Mouse (Mus musculus): ENCODE results near the gene Cd63. TPM values are rescaled to one million over a fixed set of nuclear protein-coding genes. Genes with fewer than 3 reads are reported as not detected.
A peak's percentile ranks its signal among the peaks of the same experiment; 100 is the strongest.

The Cd63 gene
- total RNA-seq, 2 experiments from 2014 or later, result 101 to 160 TPM

- DNase-seq (ENCODE audit: low spot score), result no peak
Measured at GRCm38 (mm10) chr10:128923935-128924334, 23.1 kb downstream of the Cd63 start, which contains the start of gene Bloc1s1. Bloc1s1 (minus strand) TSS chr10:128924035.

GRCm38 (mm10) chr10:128928356-128928755 is 27.6 kb downstream of the Cd63 start:
- no peak for DNase-seq (ENCODE audit: low spot score)

GRCm38 (mm10) chr10:128929638-128930378 is 29.0 kb downstream of the Cd63 start:
- DNase-seq (ENCODE audit: low spot score), result no peak

DNA sequence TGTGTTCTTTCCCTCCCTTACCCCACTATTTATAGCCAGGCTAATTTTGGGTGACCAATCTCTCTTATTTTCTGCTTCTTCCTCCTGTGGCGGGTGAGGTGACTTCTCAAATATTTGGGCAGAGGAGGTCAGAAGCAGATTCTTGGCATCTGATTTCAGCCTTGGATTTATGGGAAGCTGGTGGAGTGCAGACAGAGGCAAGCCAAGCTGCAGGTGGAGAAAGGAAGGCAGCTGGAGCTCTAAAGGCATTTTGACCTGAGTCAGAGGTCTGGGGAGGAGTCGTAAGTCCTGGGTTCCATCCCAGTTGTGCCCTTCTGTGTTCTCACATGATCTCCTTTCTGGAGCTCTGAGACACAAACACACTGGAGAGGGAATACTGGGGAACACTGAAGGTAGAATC is 30.7 kb downstream of the Cd63 start:
- DNase-seq (ENCODE audit: low spot score), result peak; percentile 83

GRCm38 (mm10) chr10:128933574-128933973 is 32.8 kb downstream of the Cd63 start, which contains the start of gene Itga7:
Itga7 (plus strand) TSS chr10:128933818.
- peak; percentile 38 for DNase-seq (ENCODE audit: low spot score)

- DNase-seq (ENCODE audit: low spot score), result no peak
Measured at GRCm38 (mm10) chr10:128933976-128934721, 33.4 kb downstream of the Cd63 start.

GRCm38 (mm10) chr10:128934997-128935787 is 34.4 kb downstream of the Cd63 start:
- peak; percentile 27 for DNase-seq (ENCODE audit: low spot score)

GRCm38 (mm10) chr10:128935826-128936440 is 35.1 kb downstream of the Cd63 start:
- DNase-seq (ENCODE audit: low spot score), result peak; percentile 59

DNA sequence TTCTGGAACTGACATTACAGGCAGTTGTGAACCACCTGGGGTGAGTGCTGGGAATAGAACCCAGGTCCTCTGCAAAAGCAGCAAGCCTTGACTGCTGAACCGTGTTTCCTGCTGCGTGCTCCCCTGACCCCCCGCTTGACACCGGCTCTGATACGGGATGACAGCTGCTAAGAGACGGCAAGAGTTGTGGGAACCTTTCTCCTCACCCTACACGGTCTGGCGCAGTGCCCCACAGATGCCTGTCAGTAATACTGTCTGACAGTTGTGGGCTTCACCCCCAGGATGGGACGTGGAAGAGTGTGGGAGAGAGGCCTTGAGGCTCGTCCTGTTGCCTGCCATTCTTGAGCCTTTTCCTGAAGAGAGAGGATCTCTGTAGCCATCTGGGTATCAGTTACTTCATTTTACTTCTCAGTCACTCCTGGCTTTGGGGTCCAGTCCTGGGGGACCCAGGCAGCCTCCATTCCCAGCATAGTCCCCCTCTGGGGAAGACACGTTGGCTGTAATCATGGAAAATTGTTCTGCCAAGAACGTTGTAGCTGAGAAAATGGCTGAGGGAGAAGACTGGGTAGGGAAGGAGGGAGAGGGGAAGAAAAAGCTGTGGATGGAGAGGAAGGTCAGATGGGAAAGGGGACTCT is 37.1 kb downstream of the Cd63 start:
- DNase-seq (ENCODE audit: low spot score), result no peak

- peak; percentile 94 for DNase-seq (ENCODE audit: low spot score)
Measured at GRCm38 (mm10) chr10:128938457-128938856, 37.7 kb downstream of the Cd63 start.

DNA sequence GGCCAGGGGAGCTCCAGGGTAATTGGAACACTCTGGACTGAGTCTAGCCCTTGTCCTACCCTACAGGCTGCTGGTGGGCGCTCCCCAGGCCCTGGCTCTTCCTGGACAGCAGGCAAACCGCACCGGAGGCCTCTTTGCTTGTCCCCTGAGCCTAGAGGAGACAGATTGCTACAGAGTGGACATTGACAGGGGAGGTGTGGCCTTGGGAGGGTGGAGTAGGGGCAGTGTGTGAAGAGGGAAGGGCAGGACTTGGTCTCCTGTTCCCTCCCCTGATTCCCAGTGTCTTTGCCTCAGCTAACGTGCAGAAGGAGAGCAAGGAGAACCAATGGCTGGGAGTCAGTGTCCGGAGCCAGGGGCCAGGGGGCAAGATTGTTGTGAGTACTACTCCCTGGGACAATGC is 38.2 kb downstream of the Cd63 start:
- DNase-seq (ENCODE audit: low spot score), result no peak

- no peak for DNase-seq (ENCODE audit: low spot score)
Measured at GRCm38 (mm10) chr10:128940475-128941061, 39.8 kb downstream of the Cd63 start.

- peak; percentile 79 for DNase-seq (ENCODE audit: low spot score)
Measured at GRCm38 (mm10) chr10:128945675-128946074, 44.9 kb downstream of the Cd63 start.

DNA sequence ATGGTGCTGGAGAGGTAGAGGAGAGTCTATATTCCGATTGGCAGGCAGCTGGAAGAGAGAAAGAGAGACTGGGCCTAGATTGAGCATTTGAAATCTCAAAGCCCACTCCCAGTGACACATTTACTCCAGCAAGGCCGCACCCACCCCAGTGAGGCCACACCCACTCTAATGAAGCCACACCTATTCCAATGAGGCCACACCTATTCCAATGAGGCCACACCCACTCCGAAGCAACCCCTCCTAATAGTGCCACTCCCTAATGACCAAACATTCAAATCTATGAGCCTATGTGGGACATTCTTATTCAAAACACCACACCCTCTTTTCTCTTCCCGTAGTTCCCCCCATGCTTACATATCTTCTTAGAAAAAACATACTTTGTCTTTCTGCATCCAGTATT is 46.7 kb downstream of the Cd63 start:
- no peak for DNase-seq (ENCODE audit: low spot score)

DNA sequence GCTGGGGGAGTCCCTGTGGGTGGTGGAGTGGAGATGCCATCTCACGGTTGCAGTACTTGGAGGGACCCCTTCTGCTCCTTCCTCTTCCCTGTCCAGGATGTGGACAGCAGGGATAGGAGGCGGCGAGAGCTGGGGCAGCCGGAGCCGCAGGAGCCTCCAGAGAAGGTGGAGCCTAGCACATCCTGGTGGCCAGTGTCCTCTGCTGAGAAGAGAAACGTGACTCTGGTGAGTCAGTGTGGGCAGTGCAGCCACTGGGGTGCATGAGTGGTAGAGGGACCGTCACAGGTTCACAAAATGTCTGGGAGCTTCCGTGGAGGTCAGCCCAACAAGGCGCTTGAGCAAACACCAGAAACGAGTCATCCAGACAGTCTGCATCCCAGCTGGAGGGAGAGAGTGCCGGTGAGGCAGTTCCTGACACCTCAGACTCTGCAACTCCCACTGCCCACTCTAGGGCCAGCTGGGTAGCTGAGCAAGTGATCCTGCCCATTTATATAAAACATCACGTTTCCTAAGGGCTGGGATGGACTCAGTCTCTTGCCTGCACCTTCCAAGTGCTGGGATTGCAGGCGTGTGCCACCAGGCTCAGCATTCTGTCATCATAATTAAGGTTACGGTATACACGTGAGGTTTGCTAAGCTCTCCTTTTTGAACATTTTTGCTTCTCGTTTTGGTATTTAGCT is 49.6 kb downstream of the Cd63 start:
- DNase-seq (ENCODE audit: low spot score), result no peak

- DNase-seq (ENCODE audit: low spot score), result no peak
Measured at GRCm38 (mm10) chr10:128958340-128958739, 57.6 kb downstream of the Cd63 start.

- no peak for DNase-seq (ENCODE audit: low spot score)
Measured at GRCm38 (mm10) chr10:128960142-128960541, 59.4 kb downstream of the Cd63 start.

- DNase-seq (ENCODE audit: low spot score), result no peak
Measured at GRCm38 (mm10) chr10:128960590-128961584, 60.1 kb downstream of the Cd63 start, which contains the start of gene Mettl7b. Mettl7b (minus strand) TSS chr10:128960988.
